Mouse (Mus musculus): Measurements from ENCODE around the gene Rbm47. TPM values are rescaled to one million over a fixed set of nuclear protein-coding genes. Genes with fewer than 3 reads are reported as not detected.
"Not testable (repeated sequence)": the region's sequence is repeated elsewhere in the genome, so short reads cannot be mapped to it uniquely, and the experiment has no call there.

Gene Rbm47
- total and polyA plus RNA-seq, 3 experiments = 1.9 to 3.5 (median 2.2) TPM

- Histone ChIP-seq H3K79me2 (replicated peaks; ENCODE audit: control insufficient read depth, insufficient read depth, low read length) (no peaks in the 10 kb centered on the region), H3K36me3 (ENCODE audit: control insufficient read depth, insufficient read depth, low read length) (no peaks in the 10 kb centered on the region)
- DNase-seq = no peak
Measured at GRCm38 (mm10) chr5:66000074-66000473, 172.8 kb downstream of the Rbm47 start.

GRCm38 (mm10) chr5:65999106-65999505 is 173.8 kb downstream of the Rbm47 start:
- no peak overlapping the region for H3K9ac ChIP-seq (ENCODE audit: low read depth, low read length)
- H3K4me3 ChIP-seq = no peak overlapping the region
- TF ChIP-seq POLR2A (IDR thresholded peaks at IDR 0.05; ENCODE audit: insufficient read depth, low read depth, low read length) = no peak
- no peak for TF ChIP-seq CTCF (IDR thresholded peaks at IDR 0.05)
- TF ChIP-seq EP300 (IDR thresholded peaks at IDR 0.05; ENCODE audit: insufficient read depth, low read depth, low read length) = no peak
- H3K4me1 ChIP-seq (ENCODE audit: control insufficient read depth, insufficient read depth, low read length) = no peaks in the 10 kb centered on the region
- H3K79me2 ChIP-seq (replicated peaks; ENCODE audit: control insufficient read depth, insufficient read depth, low read length) = no peaks in the 10 kb centered on the region
- no peaks in the 10 kb centered on the region for H3K36me3 ChIP-seq (ENCODE audit: control insufficient read depth, insufficient read depth, low read length)
- H3K27ac ChIP-seq = no peak overlapping the region
- WGBS = 78% methylated on average over 7 of the region's 7 CpGs
- no peak for DNase-seq
- intact Hi-C loops (cut with DNase I) = no loop called here
- H3K27me3 ChIP-seq (ENCODE audit: control insufficient read depth, insufficient read depth, low read length) = no peaks in the 10 kb centered on the region

More at GRCm38 (mm10) chr5:66000074-66000473, 172.8 kb downstream of the Rbm47 start:
- H3K27me3 ChIP-seq (ENCODE audit: control insufficient read depth, insufficient read depth, low read length) = no peaks in the 10 kb centered on the region
- H3K9ac ChIP-seq (ENCODE audit: low read depth, low read length) = no peak overlapping the region
- no peak overlapping the region for H3K4me3 ChIP-seq
- WGBS = 80% methylated on average over 7 of the region's 7 CpGs
- H3K27ac ChIP-seq = no peak overlapping the region
- intact Hi-C loops (cut with DNase I) = no loop called here
- TF ChIP-seq CTCF (IDR thresholded peaks at IDR 0.05) (no peak), POLR2A (IDR thresholded peaks at IDR 0.05; ENCODE audit: insufficient read depth, low read depth, low read length) (no peak), EP300 (IDR thresholded peaks at IDR 0.05; ENCODE audit: insufficient read depth, low read depth, low read length) (no peak)
- no peaks in the 10 kb centered on the region for H3K4me1 ChIP-seq (ENCODE audit: control insufficient read depth, insufficient read depth, low read length)

- Histone ChIP-seq H3K4me1 (ENCODE audit: control insufficient read depth, insufficient read depth, low read length) (no peaks in the 10 kb centered on the region), H3K9ac (ENCODE audit: low read depth, low read length) (no peak overlapping the region), H3K27me3 (ENCODE audit: control insufficient read depth, insufficient read depth, low read length) (no peaks in the 10 kb centered on the region), H3K79me2 (replicated peaks; ENCODE audit: control insufficient read depth, insufficient read depth, low read length) (no peaks in the 10 kb centered on the region), H3K4me3 (no peak overlapping the region), H3K36me3 (ENCODE audit: control insufficient read depth, insufficient read depth, low read length) (no peaks in the 10 kb centered on the region), H3K27ac (no peak overlapping the region)
- TF ChIP-seq CTCF (IDR thresholded peaks at IDR 0.05) (no peak), EP300 (IDR thresholded peaks at IDR 0.05; ENCODE audit: insufficient read depth, low read depth, low read length) (no peak), POLR2A (IDR thresholded peaks at IDR 0.05; ENCODE audit: insufficient read depth, low read depth, low read length) (no peak)
- DNase-seq = no peak
- intact Hi-C loops (cut with DNase I) = no loop called here
Measured at GRCm38 (mm10) chr5:65997813-65998212, 175.1 kb downstream of the Rbm47 start.

- Histone ChIP-seq H3K4me1 (ENCODE audit: control insufficient read depth, insufficient read depth, low read length) (no peaks in the 10 kb centered on the region), H3K27me3 (ENCODE audit: control insufficient read depth, insufficient read depth, low read length) (no peaks in the 10 kb centered on the region), H3K79me2 (replicated peaks; ENCODE audit: control insufficient read depth, insufficient read depth, low read length) (no peaks in the 10 kb centered on the region), H3K36me3 (ENCODE audit: control insufficient read depth, insufficient read depth, low read length) (no peaks in the 10 kb centered on the region), H3K27ac (no peak overlapping the region), H3K4me3 (no peak overlapping the region), H3K9ac (ENCODE audit: low read depth, low read length) (no peak overlapping the region)
- no peak for DNase-seq
- intact Hi-C loops (cut with DNase I) = no loop called here
- 49% methylated on average over 6 of the region's 6 CpGs for WGBS
- TF ChIP-seq POLR2A (IDR thresholded peaks at IDR 0.05; ENCODE audit: insufficient read depth, low read depth, low read length) (no peak), EP300 (IDR thresholded peaks at IDR 0.05; ENCODE audit: insufficient read depth, low read depth, low read length) (no peak), CTCF (IDR thresholded peaks at IDR 0.05) (no peak)
Measured at GRCm38 (mm10) chr5:65994643-65995042, 178.3 kb downstream of the Rbm47 start.

GRCm38 (mm10) chr5:65991191-65991590 is 181.7 kb downstream of the Rbm47 start:
- no peaks in the 10 kb centered on the region for H3K27me3 ChIP-seq (ENCODE audit: control insufficient read depth, insufficient read depth, low read length)
- H3K9ac ChIP-seq (ENCODE audit: low read depth, low read length) = no peak overlapping the region
- no peak overlapping the region for H3K4me3 ChIP-seq
- H3K36me3 ChIP-seq (ENCODE audit: control insufficient read depth, insufficient read depth, low read length) = no peaks in the 10 kb centered on the region
- intact Hi-C loops (cut with DNase I) = no loop called here
- WGBS = 75% methylated on average over 2 of the region's 2 CpGs
- no peaks in the 10 kb centered on the region for H3K79me2 ChIP-seq (replicated peaks; ENCODE audit: control insufficient read depth, insufficient read depth, low read length)
- no peaks in the 10 kb centered on the region for H3K4me1 ChIP-seq (ENCODE audit: control insufficient read depth, insufficient read depth, low read length)
- no peak for DNase-seq
- H3K27ac ChIP-seq = no peak overlapping the region
- TF ChIP-seq EP300 (IDR thresholded peaks at IDR 0.05; ENCODE audit: insufficient read depth, low read depth, low read length) (no peak), CTCF (IDR thresholded peaks at IDR 0.05) (no peak), POLR2A (IDR thresholded peaks at IDR 0.05; ENCODE audit: insufficient read depth, low read depth, low read length) (no peak)

- H3K27me3 ChIP-seq (ENCODE audit: control insufficient read depth, insufficient read depth, low read length); H3K79me2 ChIP-seq (replicated peaks; ENCODE audit: control insufficient read depth, insufficient read depth, low read length); H3K27ac ChIP-seq; H3K4me1 ChIP-seq (ENCODE audit: control insufficient read depth, insufficient read depth, low read length); H3K4me3 ChIP-seq; DNase-seq; H3K9ac ChIP-seq (ENCODE audit: low read depth, low read length); intact Hi-C loops (cut with DNase I); H3K36me3 ChIP-seq (ENCODE audit: control insufficient read depth, insufficient read depth, low read length): not testable (repeated sequence)
- WGBS = 79% methylated on average over 3 of the region's 3 CpGs
Measured at GRCm38 (mm10) chr5:65987004-65987403, 185.9 kb downstream of the Rbm47 start.

All from heart, adult 2 months (tissue).